Mouse (Mus musculus) forebrain, embryonic 11.5 days (tissue): ENCODE measurements around the gene Bscl2. TPM values are rescaled to one million over a fixed set of nuclear protein-coding genes. Genes with fewer than 3 reads are reported as not detected.
"Not testable (repeated sequence)": the region's sequence is repeated elsewhere in the genome, so short reads cannot be mapped to it uniquely, and the experiment has no call there.

ENCODE experiments used
- ATAC-seq: fragments of 200-750 bp; cut with Nextera tagmentation; replicated peaks from 2 replicates; pipeline ENCODE4 v1.8.0; 2017; ENCODE audit warnings: moderate TSS enrichment; ENCODE audit not compliant: low FRiP score
- DNase-seq: peaks from one replicate; pipeline ENCODE4 v3.0.0-alpha.2; 2017; ENCODE audit warnings: low spot score
- H3K27ac ChIP-seq: fragments of 300-500 bp; sonication (generic); 2 replicates; pipeline ENCODE4 v1.5.1; 2014; ENCODE audit warnings: low read depth, low read length
- H3K27me3 ChIP-seq: fragments of 300-500 bp; sonication (generic); 2 replicates; pipeline ENCODE4 v1.6.1; 2014; ENCODE audit warnings: mild to moderate bottlenecking, low read length, mixed read lengths; ENCODE audit not compliant: control insufficient read depth, insufficient read depth
- H3K36me3 ChIP-seq: fragments of 300-500 bp; sonication (generic); 2 replicates; pipeline ENCODE4 v1.6.1; 2014; ENCODE audit warnings: mild to moderate bottlenecking, low read length, moderate library complexity, mixed read lengths; ENCODE audit not compliant: control insufficient read depth, insufficient read depth
- H3K4me1 ChIP-seq: fragments of 300-500 bp; sonication (generic); replicated peaks from 2 replicates; pipeline ENCODE4 v1.6.1; 2014; ENCODE audit warnings: low read length, mixed read lengths; ENCODE audit not compliant: control insufficient read depth, insufficient read depth
- H3K4me2 ChIP-seq: fragments of 300-500 bp; sonication (generic); 2 replicates; pipeline ENCODE4 v1.6.1; 2014; ENCODE audit warnings: low read depth, mild to moderate bottlenecking, low read length, moderate library complexity, mixed read lengths; ENCODE audit not compliant: severe bottlenecking
- H3K4me3 ChIP-seq: fragments of 300-500 bp; sonication (generic); 2 replicates; pipeline ENCODE4 v1.5.1; 2014; ENCODE audit warnings: low read depth, low read length
- H3K9ac ChIP-seq: fragments of 300-500 bp; sonication (generic); 2 replicates; pipeline ENCODE4 v1.6.1; 2014; ENCODE audit warnings: low read length
- H3K9me3 ChIP-seq: fragments of 300-500 bp; sonication (generic); 2 replicates; pipeline ENCODE4 v1.6.1; 2016; ENCODE audit warnings: low read length, mixed read lengths; ENCODE audit not compliant: control insufficient read depth
- WGBS: fragments of 180-500 bp; shearing (Covaris S2); extraction: QIAGEN DNeasy Blood & Tissue Kit; methylation state at CpG from one replicate; pipeline ENCODE4 v1.1.7; 2014; 5-methylcytosine and 5-hydroxymethylcytosine counted together
- polyA plus RNA-seq: library from polyadenylated mRNA; unstranded; fragments of >200 nt; fragmentation: Nextera tagmentation; extraction: Ambion mirVana; gene quantifications from 2 replicates; pipeline ENCODE4 v1.2.1, GENCODE M21; 2014

Gene Bscl2
- polyA plus RNA-seq, 1 experiment from 2014 or later = 56.3 TPM

GRCm38 (mm10) chr19:8820424-8820956 lies 16.8 kb upstream of the Bscl2 start:
- peaks cover 12% of the 10 kb centered on the region; the same call in 1 of the 2 replicates for H3K36me3 ChIP-seq
- peak overlapping the region; percentile 79 for H3K4me2 ChIP-seq
- peak overlapping the region; percentile 98 for H3K9ac ChIP-seq
- no peaks in the 10 kb centered on the region for H3K9me3 ChIP-seq
- peak overlapping the region; percentile 99 for H3K27ac ChIP-seq
- H3K4me1 ChIP-seq = peaks cover 20% of the 10 kb centered on the region
- DNase-seq (no peak), ATAC-seq (peak; percentile 29)
- peak overlapping the region; percentile 100 for H3K4me3 ChIP-seq
- WGBS = under 1% methylated on average over 48 of the region's 48 CpGs
- no peaks in the 10 kb centered on the region for H3K27me3 ChIP-seq

GRCm38 (mm10) chr19:8821146-8821545 lies 16.1 kb upstream of the Bscl2 start:
- peak overlapping the region; percentile 99; the same call in 1 of the 2 replicates for H3K27ac ChIP-seq
- peak overlapping the region; percentile 79 for H3K4me2 ChIP-seq
- no peaks in the 10 kb centered on the region for H3K9me3 ChIP-seq
- H3K9ac ChIP-seq = peak overlapping the region; percentile 98
- H3K27me3 ChIP-seq = no peaks in the 10 kb centered on the region
- WGBS = 3% methylated on average over 7 of the region's 7 CpGs
- DNase-seq = no peak
- ATAC-seq = no peak
- peak overlapping the region; percentile 100 for H3K4me3 ChIP-seq
- H3K4me1 ChIP-seq = peaks cover 20% of the 10 kb centered on the region
- H3K36me3 ChIP-seq = peaks cover 15% of the 10 kb centered on the region

GRCm38 (mm10) chr19:8822696-8823095 lies 14.6 kb upstream of the Bscl2 start:
- no peak for ATAC-seq
- DNase-seq = no peak
- 86% methylated on average over 8 of the region's 8 CpGs for WGBS
- peak overlapping the region; percentile 100; the same call in 1 of the 2 replicates for H3K4me3 ChIP-seq
- H3K9ac ChIP-seq = peak overlapping the region; percentile 23; the same call in 1 of the 2 replicates
- H3K4me2 ChIP-seq = peak overlapping the region; percentile 79
- H3K36me3 ChIP-seq = peaks cover 27% of the 10 kb centered on the region
- peaks cover 12% of the 10 kb centered on the region; the same call in 1 of the 2 replicates for H3K4me1 ChIP-seq
- no peaks in the 10 kb centered on the region for H3K9me3 ChIP-seq
- H3K27ac ChIP-seq = no peak overlapping the region
- no peaks in the 10 kb centered on the region for H3K27me3 ChIP-seq

GRCm38 (mm10) chr19:8829660-8830059 lies 7.6 kb upstream of the Bscl2 start, which contains the start of gene AC129217.1:
AC129217.1 (plus strand) TSS chr19:8829773.
- no peak within 1 kb of the TSS for H3K27ac ChIP-seq
- H3K9ac ChIP-seq = no peak within 1 kb of the TSS
- H3K9me3 ChIP-seq = no peaks in the 10 kb centered on the region
- no peaks in the 10 kb centered on the region for H3K27me3 ChIP-seq
- no peaks in the 10 kb centered on the region for H3K4me1 ChIP-seq
- H3K36me3 ChIP-seq = peaks cover 58% of the 10 kb centered on the region
- WGBS = 94% methylated on average over 8 of the region's 8 CpGs
- no peak within 1 kb of the TSS for H3K4me2 ChIP-seq
- H3K4me3 ChIP-seq = no peak within 1 kb of the TSS
- DNase-seq (no peak), ATAC-seq (no peak)

DNA sequence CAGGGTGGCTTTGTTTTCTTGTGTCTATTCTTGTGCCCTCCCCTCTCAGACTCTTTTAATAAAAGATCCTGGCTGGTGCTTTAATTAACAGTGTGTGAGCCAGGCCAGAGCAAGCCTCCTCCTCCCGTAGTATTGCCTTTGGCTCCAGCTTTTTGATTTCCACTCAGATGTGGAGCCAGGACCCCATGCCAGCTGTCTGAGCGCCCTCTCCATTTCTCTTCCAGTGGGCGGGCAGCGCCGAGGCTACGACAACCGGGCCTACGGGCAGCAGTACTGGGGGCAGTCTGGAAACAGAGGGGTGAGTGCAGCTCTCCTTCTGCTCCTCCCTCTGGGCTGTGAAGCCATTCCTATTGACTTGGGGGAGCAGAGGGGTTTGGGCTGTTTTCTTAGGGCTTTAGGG lies 6.6 kb upstream of the Bscl2 start:
- H3K36me3 ChIP-seq = peaks cover 51% of the 10 kb centered on the region
- no peak for ATAC-seq
- no peak overlapping the region for H3K9ac ChIP-seq
- 94% methylated on average over 8 of the region's 8 CpGs for WGBS
- no peaks in the 10 kb centered on the region for H3K27me3 ChIP-seq
- no peak overlapping the region for H3K4me2 ChIP-seq
- no peak overlapping the region for H3K27ac ChIP-seq
- no peaks in the 10 kb centered on the region for H3K9me3 ChIP-seq
- H3K4me3 ChIP-seq = no peak overlapping the region
- H3K4me1 ChIP-seq = no peaks in the 10 kb centered on the region
- DNase-seq = no peak

DNA sequence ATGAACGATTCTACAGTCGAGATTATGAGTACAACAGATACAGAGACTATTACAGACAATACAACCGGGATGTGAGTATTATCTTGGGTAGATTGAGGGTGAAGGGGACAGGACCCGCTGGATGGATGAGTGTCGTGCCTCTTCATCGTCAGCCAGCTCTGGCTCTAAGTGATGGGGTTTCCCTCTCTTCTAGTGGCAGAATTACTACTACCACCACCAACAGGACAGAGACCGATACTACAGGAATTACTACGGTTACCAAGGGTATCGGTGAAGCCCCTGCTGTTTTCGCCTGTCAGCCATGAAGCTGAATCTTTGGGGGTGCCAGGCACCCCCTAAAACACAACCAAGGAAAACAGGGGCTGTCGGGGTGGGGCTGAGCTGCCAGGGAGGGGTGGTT lies 6.0 kb upstream of the Bscl2 start:
- Histone ChIP-seq H3K27ac (no peak overlapping the region), H3K4me1 (no peaks in the 10 kb centered on the region), H3K36me3 (peaks cover 48% of the 10 kb centered on the region), H3K9me3 (no peaks in the 10 kb centered on the region), H3K4me2 (no peak overlapping the region), H3K9ac (no peak overlapping the region), H3K27me3 (no peaks in the 10 kb centered on the region), H3K4me3 (no peak overlapping the region)
- ATAC-seq (no peak), DNase-seq (no peak)
- 85% methylated on average over 11 of the region's 11 CpGs for WGBS

DNA sequence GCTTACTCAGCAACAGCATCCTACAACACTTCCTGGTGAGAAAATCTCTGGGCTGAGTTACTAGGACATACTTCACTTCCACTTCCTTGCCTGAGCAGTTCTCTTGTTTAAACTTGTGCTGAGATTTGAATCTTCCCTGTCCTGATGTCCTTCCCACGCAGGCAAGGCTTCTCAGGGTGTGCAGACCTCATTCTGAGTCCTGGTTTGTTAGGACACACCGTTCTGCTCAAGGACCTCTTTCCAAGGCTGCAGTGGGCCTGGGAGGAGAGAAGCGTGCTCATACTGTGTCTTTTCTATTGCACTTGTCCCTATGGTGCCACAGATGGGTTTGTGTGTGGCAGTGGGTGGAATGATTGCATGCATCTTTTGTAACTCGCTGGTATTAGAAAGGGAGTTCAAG lies 4.3 kb upstream of the Bscl2 start:
- Histone ChIP-seq H3K9ac (no peak overlapping the region), H3K4me3 (no peak overlapping the region), H3K27ac (no peak overlapping the region), H3K36me3 (peaks cover 34% of the 10 kb centered on the region), H3K4me1 (no peaks in the 10 kb centered on the region), H3K4me2 (no peak overlapping the region), H3K27me3 (no peaks in the 10 kb centered on the region), H3K9me3 (no peaks in the 10 kb centered on the region)
- DNase-seq (no peak), ATAC-seq (no peak)
- WGBS = 94% methylated on average over 4 of the region's 4 CpGs

- H3K9me3 ChIP-seq, H3K27me3 ChIP-seq, H3K4me3 ChIP-seq, ATAC-seq, DNase-seq, H3K4me2 ChIP-seq, H3K9ac ChIP-seq, H3K27ac ChIP-seq: not testable (repeated sequence)
- Histone ChIP-seq H3K36me3 (peaks cover 21% of the 10 kb centered on the region), H3K4me1 (peaks cover 16% of the 10 kb centered on the region)
- 95% methylated on average over 10 of the region's 10 CpGs for WGBS
Observed at GRCm38 (mm10) chr19:8836327-8836726, 940 bp upstream of the Bscl2 start.
